Mouse (Mus musculus) limb, embryonic 15.5 days (tissue): ENCODE measurements around the gene Abcc3. TPM values are rescaled to one million over a fixed set of nuclear protein-coding genes. Genes with fewer than 3 reads are reported as not detected.
A peak's percentile ranks its signal among the peaks of the same experiment; 100 is the strongest.

Experiments
- ATAC-seq: fragments of 200-750 bp; cut with Nextera tagmentation; 2 replicates; pipeline ENCODE4 v1.8.0; 2017; ENCODE audit warnings: low read depth, moderate TSS enrichment; ENCODE audit not compliant: insufficient number of reproducible peaks, low FRiP score, low TSS enrichment
- H3K27ac ChIP-seq: fragments of 300-500 bp; sonication (generic); 2 replicates; pipeline ENCODE4 v1.5.1; 2015; ENCODE audit warnings: moderate library complexity, mild to moderate bottlenecking, inconsistent platforms
- H3K27me3 ChIP-seq: fragments of 300-500 bp; sonication (generic); 2 replicates; pipeline ENCODE4 v1.6.1; 2015; ENCODE audit warnings: inconsistent platforms
- H3K36me3 ChIP-seq: fragments of 300-500 bp; sonication (generic); 2 replicates; pipeline ENCODE4 v1.6.1; 2015; ENCODE audit warnings: inconsistent platforms
- H3K4me1 ChIP-seq: fragments of 300-500 bp; sonication (generic); 2 replicates; pipeline ENCODE4 v1.6.1; 2015; ENCODE audit warnings: inconsistent platforms
- H3K4me2 ChIP-seq: fragments of 300-500 bp; sonication (generic); 2 replicates; pipeline ENCODE4 v1.6.1; 2015; ENCODE audit warnings: mild to moderate bottlenecking, inconsistent platforms
- H3K4me3 ChIP-seq: fragments of 300-500 bp; sonication (generic); 2 replicates; pipeline ENCODE4 v1.5.1; 2015; ENCODE audit warnings: mild to moderate bottlenecking, inconsistent platforms
- H3K9ac ChIP-seq: fragments of 300-500 bp; sonication (generic); 2 replicates; pipeline ENCODE4 v1.6.1; 2015; ENCODE audit warnings: inconsistent platforms
- H3K9me3 ChIP-seq: fragments of 300-500 bp; sonication (generic); 2 replicates; pipeline ENCODE4 v1.6.1; 2016; ENCODE audit warnings: inconsistent platforms
- WGBS: fragments of 180-500 bp; shearing (Covaris S2); methylation state at CpG from one replicate; pipeline ENCODE4 v1.1.7; 2015; 5-methylcytosine and 5-hydroxymethylcytosine counted together
- polyA plus RNA-seq: library from polyadenylated mRNA; unstranded; fragments of >200 nt; fragmentation: Nextera tagmentation; extraction: Ambion mirVana; gene quantifications from 2 replicates; pipeline ENCODE4 v1.2.1, GENCODE M21; 2015

Gene Abcc3
- polyA plus RNA-seq, result 1.3 and 1.6 TPM in 2 replicates

GRCm38 (mm10) chr11:94392672-94393109 lies at the start of gene Abcc3:
TSS of gene Abcc3 (minus strand) at chr11:94392997.
- H3K4me2 ChIP-seq, result peak within 1 kb of the TSS; percentile 41
- no peak within 1 kb of the TSS for H3K27ac ChIP-seq
- H3K36me3 ChIP-seq, result no peaks in the 10 kb centered on the region
- H3K27me3 ChIP-seq, result peaks cover 12% of the 10 kb centered on the region
- peaks cover 8% of the 10 kb centered on the region for H3K4me1 ChIP-seq
- peak within 1 kb of the TSS; percentile 16 for H3K4me3 ChIP-seq
- H3K9me3 ChIP-seq, result no peaks in the 10 kb centered on the region
- WGBS, result 7% methylated on average over 20 of the region's 20 CpGs
- no peak within 1 kb of the TSS for H3K9ac ChIP-seq
- 0 out of 2 replicates have a peak, but pooled peaks have one; percentile 61 for ATAC-seq

- H3K4me3 ChIP-seq, result no peak overlapping the region
- H3K4me2 ChIP-seq, result no peak overlapping the region
- H3K9ac ChIP-seq, result no peak overlapping the region
- WGBS, result 50% methylated on average over 9 of the region's 9 CpGs
- ATAC-seq, result no peak
- H3K9me3 ChIP-seq, result no peaks in the 10 kb centered on the region
- H3K27ac ChIP-seq, result peak overlapping the region; percentile 88; the same call in 1 of the 2 replicates
- H3K36me3 ChIP-seq, result peaks cover 50% of the 10 kb centered on the region
- no peaks in the 10 kb centered on the region for H3K27me3 ChIP-seq
- H3K4me1 ChIP-seq, result peaks cover 52% of the 10 kb centered on the region
Measured at GRCm38 (mm10) chr11:94441752-94442151, 49.0 kb upstream of the Abcc3 start.

GRCm38 (mm10) chr11:94441122-94441521 lies 48.3 kb upstream of the Abcc3 start:
- Histone ChIP-seq H3K4me2 (no peak overlapping the region), H3K9ac (no peak overlapping the region), H3K27ac (no peak overlapping the region), H3K4me3 (no peak overlapping the region), H3K4me1 (peaks cover 52% of the 10 kb centered on the region), H3K27me3 (no peaks in the 10 kb centered on the region), H3K36me3 (peaks cover 50% of the 10 kb centered on the region), H3K9me3 (no peaks in the 10 kb centered on the region)
- ATAC-seq, result no peak
- WGBS, result 39% methylated on average over 7 of the region's 7 CpGs

DNA sequence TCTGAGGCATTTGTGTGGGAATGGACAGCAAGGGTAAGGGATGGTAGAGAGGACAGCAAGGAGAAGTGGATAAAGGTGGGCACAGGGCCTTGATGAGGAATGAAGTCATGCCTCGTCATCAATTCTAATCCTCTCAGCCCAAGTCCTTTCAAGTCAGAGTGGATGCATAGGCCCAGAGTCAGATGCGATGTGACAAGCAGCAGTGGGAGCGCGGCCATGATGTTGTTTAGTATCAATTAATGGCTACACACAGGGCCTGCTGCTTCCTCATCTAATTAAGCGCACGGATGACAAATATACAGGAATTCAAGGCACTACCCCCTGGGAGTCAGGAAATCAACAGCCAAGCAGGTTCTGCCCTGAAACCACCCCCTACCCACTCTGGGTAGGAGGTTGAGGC lies 47.6 kb upstream of the Abcc3 start:
- Histone ChIP-seq H3K36me3 (peaks cover 50% of the 10 kb centered on the region), H3K4me1 (peaks cover 46% of the 10 kb centered on the region), H3K9me3 (no peaks in the 10 kb centered on the region), H3K4me2 (no peak overlapping the region), H3K4me3 (no peak overlapping the region), H3K27me3 (no peaks in the 10 kb centered on the region), H3K27ac (no peak overlapping the region), H3K9ac (no peak overlapping the region)
- no peak for ATAC-seq
- 76% methylated on average over 6 of the region's 6 CpGs for WGBS

- Histone ChIP-seq H3K4me2 (0 out of 2 replicates have a peak overlapping the region, but pooled peaks have one; percentile 1), H3K27me3 (no peaks in the 10 kb centered on the region), H3K9ac (no peak overlapping the region), H3K4me1 (peaks cover 68% of the 10 kb centered on the region), H3K9me3 (no peaks in the 10 kb centered on the region), H3K4me3 (no peak overlapping the region), H3K36me3 (peaks cover 75% of the 10 kb centered on the region), H3K27ac (peak overlapping the region; percentile 87)
- peak; percentile 11; the same call in 1 of the 2 replicates for ATAC-seq
- WGBS, result 19% methylated on average over 9 of the region's 9 CpGs
Measured at GRCm38 (mm10) chr11:94429011-94429651, 36.3 kb upstream of the Abcc3 start.

DNA sequence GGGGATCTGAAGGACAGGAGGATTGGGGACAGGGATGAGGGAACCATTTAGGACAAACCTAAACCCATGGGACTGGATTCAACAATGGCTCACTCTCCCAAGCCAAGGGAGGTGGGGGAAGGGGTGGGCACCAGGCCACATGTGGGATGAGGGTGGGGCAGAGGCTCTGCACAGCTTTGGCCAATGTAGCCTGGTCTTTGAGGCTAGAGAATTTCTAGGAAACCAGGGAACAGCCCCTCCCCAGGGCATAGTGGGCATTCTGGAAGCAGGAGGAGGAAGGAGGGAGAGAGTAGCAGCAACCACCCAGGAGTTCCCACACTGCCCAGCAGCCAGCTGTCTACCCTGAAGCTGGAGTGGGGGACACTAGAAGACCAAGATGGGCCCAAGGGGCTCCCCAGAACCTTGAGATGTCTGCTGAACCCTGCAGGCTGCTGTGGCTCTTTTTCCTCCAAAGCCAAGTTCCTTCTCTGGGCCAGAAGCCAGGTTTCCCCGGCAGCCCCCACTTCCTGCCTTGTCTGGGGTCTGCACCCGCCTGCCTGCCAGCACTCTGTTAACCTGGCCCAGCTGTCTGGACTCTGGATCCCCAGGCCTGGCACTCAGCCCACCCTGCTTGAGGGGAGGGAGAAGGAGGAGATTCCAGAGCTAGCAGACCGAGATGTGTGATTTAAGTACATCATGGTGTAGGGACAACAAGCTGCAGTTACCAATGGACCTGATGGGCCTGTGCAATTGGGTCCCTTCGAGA lies 35.5 kb upstream of the Abcc3 start:
- H3K27me3 ChIP-seq, result no peaks in the 10 kb centered on the region
- H3K36me3 ChIP-seq, result peaks cover 76% of the 10 kb centered on the region
- H3K9ac ChIP-seq, result no peak overlapping the region
- peaks cover 71% of the 10 kb centered on the region for H3K4me1 ChIP-seq
- H3K4me3 ChIP-seq, result no peak overlapping the region
- WGBS, result 3% methylated on average over 4 of the region's 4 CpGs
- ATAC-seq, result peak; percentile 90
- peak overlapping the region; percentile 1; the same call in 1 of the 2 replicates for H3K4me2 ChIP-seq
- H3K9me3 ChIP-seq, result no peaks in the 10 kb centered on the region
- H3K27ac ChIP-seq, result peak overlapping the region; percentile 87

GRCm38 (mm10) chr11:94425656-94426055 lies 32.9 kb upstream of the Abcc3 start:
- Histone ChIP-seq H3K27me3 (no peaks in the 10 kb centered on the region), H3K4me3 (no peak overlapping the region), H3K4me1 (peaks cover 76% of the 10 kb centered on the region), H3K36me3 (peaks cover 71% of the 10 kb centered on the region), H3K9ac (no peak overlapping the region), H3K27ac (no peak overlapping the region), H3K9me3 (no peaks in the 10 kb centered on the region), H3K4me2 (no peak overlapping the region)
- 59% methylated on average over 14 of the region's 14 CpGs for WGBS
- ATAC-seq, result no peak

DNA sequence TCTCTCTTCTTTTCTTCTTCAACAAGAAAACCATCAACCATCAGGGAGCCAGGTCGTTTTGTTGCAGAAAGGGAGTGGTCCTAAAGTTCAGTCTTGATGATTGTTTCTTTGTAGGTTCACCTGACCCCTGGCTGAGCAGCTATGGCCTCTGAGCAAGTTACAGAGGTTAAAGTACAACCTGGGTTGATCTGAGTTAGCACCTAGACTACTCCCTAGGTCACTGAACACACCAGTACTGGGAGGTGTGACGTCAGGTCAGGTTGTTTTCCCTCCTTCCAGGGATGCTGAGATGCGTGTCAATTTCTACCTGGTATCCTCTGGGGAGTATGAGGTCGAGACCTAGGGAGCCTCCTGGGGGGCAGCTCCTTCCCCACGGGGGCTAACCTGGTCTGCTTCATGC lies 32.4 kb upstream of the Abcc3 start:
- ATAC-seq, result no peak
- 48% methylated on average over 5 of the region's 5 CpGs for WGBS
- peaks cover 73% of the 10 kb centered on the region for H3K4me1 ChIP-seq

DNA sequence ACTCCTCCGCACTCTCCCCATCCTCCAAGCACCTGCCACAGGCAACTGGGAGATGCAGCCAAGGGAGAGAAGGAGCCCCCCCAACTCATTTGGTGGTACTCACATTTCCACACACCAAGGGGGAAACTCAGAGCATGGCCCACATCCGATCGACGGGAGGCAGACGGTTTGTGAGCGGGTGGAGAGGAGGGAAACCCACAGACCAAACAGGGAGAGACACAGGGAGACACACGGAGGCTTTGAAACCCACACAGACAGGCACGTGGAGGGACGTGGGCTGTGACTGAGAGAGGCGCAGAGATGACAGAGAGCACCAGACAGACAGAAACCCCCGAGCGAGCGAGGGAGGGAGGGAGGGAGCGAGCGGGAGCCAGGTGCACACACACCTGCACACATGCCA lies 31.6 kb upstream of the Abcc3 start:
- Histone ChIP-seq H3K36me3 (peaks cover 60% of the 10 kb centered on the region), H3K4me3 (no peak overlapping the region), H3K9me3 (no peaks in the 10 kb centered on the region), H3K4me1 (peaks cover 65% of the 10 kb centered on the region), H3K4me2 (no peak overlapping the region), H3K27ac (no peak overlapping the region), H3K27me3 (no peaks in the 10 kb centered on the region), H3K9ac (no peak overlapping the region)
- ATAC-seq, result no peak
- 47% methylated on average over 15 of the region's 15 CpGs for WGBS

More for the DNA sequence above, 32.4 kb upstream of the Abcc3 start:
- no peaks in the 10 kb centered on the region for H3K27me3 ChIP-seq
- peaks cover 68% of the 10 kb centered on the region for H3K36me3 ChIP-seq
- no peak overlapping the region for H3K4me2 ChIP-seq
- no peak overlapping the region for H3K27ac ChIP-seq
- H3K4me3 ChIP-seq, result no peak overlapping the region
- no peaks in the 10 kb centered on the region for H3K9me3 ChIP-seq
- H3K9ac ChIP-seq, result no peak overlapping the region

- H3K27me3 ChIP-seq, result no peaks in the 10 kb centered on the region
- no peak overlapping the region for H3K9ac ChIP-seq
- ATAC-seq, result no peak
- no peak overlapping the region for H3K4me3 ChIP-seq
- H3K4me1 ChIP-seq, result peaks cover 60% of the 10 kb centered on the region
- peaks cover 58% of the 10 kb centered on the region for H3K36me3 ChIP-seq
- H3K9me3 ChIP-seq, result no peaks in the 10 kb centered on the region
- no peak overlapping the region for H3K27ac ChIP-seq
- H3K4me2 ChIP-seq, result no peak overlapping the region
- 48% methylated on average over 5 of the region's 5 CpGs for WGBS
Measured at GRCm38 (mm10) chr11:94423855-94424254, 31.1 kb upstream of the Abcc3 start.

- Histone ChIP-seq H3K36me3 (peaks cover 72% of the 10 kb centered on the region), H3K4me1 (peaks cover 33% of the 10 kb centered on the region), H3K4me2 (no peak overlapping the region), H3K9me3 (no peaks in the 10 kb centered on the region), H3K27ac (no peak overlapping the region), H3K4me3 (no peak overlapping the region), H3K27me3 (no peaks in the 10 kb centered on the region), H3K9ac (no peak overlapping the region)
- WGBS, result 66% methylated on average over 6 of the region's 6 CpGs
- no peak for ATAC-seq
Measured at GRCm38 (mm10) chr11:94420991-94421390, 28.2 kb upstream of the Abcc3 start.

DNA sequence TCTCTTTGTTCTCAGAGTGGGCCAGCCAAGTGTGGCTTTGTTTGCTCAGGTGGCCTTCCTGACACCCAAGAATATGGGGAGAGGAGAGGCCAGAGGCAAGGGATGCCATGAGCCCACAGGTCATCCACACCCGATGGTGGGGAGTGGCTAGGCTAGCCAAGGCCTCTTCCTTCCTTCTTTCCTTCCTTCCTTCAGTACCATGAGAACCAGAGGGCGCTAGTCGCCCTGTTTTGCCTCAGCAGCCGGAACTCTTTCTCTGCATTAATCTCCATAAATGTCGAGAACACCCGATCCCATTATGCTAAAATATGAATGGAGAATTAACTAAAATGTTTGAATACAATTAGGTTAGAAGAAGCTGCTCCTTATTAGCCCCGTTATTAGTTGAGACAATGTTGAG lies 27.5 kb upstream of the Abcc3 start:
- Histone ChIP-seq H3K4me3 (no peak overlapping the region), H3K36me3 (peaks cover 72% of the 10 kb centered on the region), H3K4me1 (peaks cover 32% of the 10 kb centered on the region), H3K27me3 (no peaks in the 10 kb centered on the region), H3K9me3 (no peaks in the 10 kb centered on the region), H3K9ac (no peak overlapping the region), H3K4me2 (no peak overlapping the region), H3K27ac (no peak overlapping the region)
- 28% methylated on average over 7 of the region's 7 CpGs for WGBS
- no peak for ATAC-seq
